Mouse (Mus musculus) brain, embryonic 14.5 days (tissue): Measurements from ENCODE around the gene Oprd1.

Source experiments
- CTCF ChIP-seq: fragments of 200-500 bp; IDR thresholded peaks from 2 replicates; pipeline ENCODE4 v1.5.1; 2012; ENCODE audit warnings: inconsistent platforms, mild to moderate bottlenecking, moderate library complexity, borderline replicate concordance; ENCODE audit not compliant: insufficient read depth, insufficient read length; ENCODE audit errors: extremely low read depth
- POLR2A ChIP-seq: fragments of 200-500 bp; IDR thresholded peaks from 2 replicates; pipeline ENCODE4 v1.6.1; 2012; ENCODE audit warnings: mild to moderate bottlenecking, inconsistent platforms, borderline replicate concordance; ENCODE audit not compliant: poor library complexity, insufficient read depth, insufficient read length, severe bottlenecking; ENCODE audit errors: extremely low read depth

GRCm38 (mm10) chr4:132144080-132144841 is at the start of gene Oprd1:
- no peak for TF ChIP-seq POLR2A
- no peak for TF ChIP-seq CTCF
